Mouse (Mus musculus): ENCODE measurements around the gene Dock7.
"Not testable (repeated sequence)": the region's sequence is repeated elsewhere in the genome, so short reads cannot be mapped to it uniquely, and the experiment has no call there.

Gene Dock7

DNA sequence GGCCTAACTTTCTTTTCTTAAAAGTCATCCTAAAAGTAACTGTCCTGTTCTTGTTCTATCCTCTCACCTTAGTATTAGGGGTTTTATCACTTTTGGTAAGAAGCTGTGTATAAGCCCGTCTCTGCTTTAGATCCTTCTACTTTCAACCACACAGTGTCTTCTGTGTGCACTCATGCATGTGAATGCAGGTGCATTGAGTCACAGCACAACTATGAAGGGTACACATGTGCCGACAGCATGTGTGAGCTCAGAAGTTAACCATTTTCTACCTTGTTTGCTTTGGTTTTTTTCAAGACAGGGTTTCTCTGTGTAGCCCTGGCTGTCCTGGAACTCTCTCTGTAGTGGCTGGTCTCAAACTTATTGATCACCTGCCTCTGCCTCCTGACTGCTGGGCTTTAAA is 114.4 kb downstream of the Dock7 start:
- no peak for DNase-seq (ENCODE audit: low spot score)

DNA sequence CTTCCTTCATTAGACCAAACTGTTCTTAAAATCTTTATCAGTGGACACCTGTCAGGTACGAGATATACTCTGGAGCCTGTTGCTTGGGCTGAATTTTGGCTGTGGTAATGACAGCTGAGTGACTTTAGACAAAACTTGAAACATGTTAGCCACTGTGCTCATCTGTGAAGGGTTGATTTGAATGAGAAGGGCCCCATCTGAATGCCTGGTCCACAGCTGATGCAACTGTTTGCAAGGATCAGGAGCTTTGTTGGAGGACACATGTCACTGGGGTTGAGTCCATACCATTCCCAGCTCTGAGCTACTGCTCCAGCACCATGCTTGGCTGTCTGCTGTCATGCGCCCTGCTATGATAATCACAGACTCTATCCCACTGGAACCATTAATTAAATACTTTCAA is 115.1 kb downstream of the Dock7 start:
- no peak for DNase-seq (ENCODE audit: low spot score)

DNA sequence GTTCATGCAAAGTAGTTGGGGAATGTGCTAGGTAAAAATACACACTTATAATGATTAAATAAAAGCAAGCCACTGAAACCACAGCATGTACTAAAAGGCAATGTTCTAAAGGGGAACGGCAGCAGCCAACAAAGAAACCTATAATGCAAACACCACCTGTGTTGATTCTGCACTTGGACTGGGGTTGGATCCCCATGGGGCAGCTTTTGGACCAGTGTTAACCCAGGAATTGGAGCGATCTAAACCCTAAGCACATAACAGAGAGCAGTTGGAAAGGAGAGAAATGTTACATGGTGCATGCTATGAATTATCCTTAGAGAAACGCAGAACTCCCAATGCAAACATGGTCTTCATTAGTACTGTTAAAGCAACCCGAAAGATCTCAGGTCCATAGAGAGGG is 127.2 kb downstream of the Dock7 start:
- no peak for DNase-seq (ENCODE audit: low spot score)

DNA sequence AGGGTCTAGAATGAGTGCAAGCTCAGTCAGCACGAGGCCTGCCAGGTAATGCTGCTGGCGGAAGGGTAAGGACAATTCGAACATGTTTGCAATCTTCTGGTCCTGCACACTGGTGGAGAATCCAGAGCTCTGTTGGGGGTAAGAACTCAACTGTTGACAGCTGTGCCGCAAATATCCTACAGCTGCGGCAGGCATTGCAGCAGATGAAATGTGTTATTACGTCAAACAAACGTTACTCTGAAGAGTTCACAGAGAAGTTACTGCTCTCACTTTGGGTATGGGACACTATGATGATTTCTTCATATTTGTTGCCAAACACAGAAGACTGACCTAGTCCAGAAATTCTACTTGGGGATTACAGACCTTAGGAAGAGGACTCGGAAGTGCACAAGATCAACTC is 136.0 kb downstream of the Dock7 start:
- DNase-seq (ENCODE audit: low spot score), result no peak

DNA sequence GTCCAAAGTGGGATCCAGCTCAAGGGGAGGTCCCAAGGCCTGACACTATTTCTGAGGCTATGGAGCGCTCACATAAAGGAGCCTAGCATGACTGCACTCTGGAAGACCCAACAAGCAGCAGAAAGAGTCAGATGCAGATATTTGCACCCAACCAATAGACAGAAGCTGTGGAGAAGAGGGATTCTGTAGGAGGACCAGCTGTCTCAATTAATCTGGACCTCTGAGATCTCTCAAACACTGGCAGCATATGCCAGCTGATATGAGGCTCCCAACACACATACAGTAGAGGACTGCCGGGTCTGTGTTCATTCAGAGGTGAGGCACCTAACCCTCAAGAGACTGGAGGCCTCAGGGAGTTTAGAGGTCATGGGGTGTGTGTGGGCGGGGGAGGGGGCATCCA is 140.7 kb downstream of the Dock7 start:
- DNase-seq (ENCODE audit: low spot score), result not testable (repeated sequence)

DNA sequence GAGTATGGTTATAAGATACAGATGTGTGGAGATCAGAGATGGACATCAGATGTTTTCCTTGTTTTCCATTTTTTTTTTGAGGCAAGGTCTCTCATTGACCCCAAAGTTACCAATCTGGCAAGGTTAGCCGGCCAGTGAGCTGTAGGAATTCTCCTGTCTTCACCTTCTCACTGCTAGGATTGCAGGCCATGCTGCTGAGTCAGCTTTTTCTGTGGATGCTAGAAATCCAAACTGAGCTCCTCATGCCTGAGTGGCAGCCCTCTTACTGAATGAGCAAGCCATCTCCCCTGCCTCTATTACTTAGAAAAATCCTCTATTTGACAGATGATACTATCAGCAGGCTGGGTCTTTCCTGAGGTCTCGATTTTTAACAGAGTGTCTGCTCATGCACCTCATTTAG is 142.0 kb downstream of the Dock7 start:
- no peak for DNase-seq (ENCODE audit: low spot score)

DNA sequence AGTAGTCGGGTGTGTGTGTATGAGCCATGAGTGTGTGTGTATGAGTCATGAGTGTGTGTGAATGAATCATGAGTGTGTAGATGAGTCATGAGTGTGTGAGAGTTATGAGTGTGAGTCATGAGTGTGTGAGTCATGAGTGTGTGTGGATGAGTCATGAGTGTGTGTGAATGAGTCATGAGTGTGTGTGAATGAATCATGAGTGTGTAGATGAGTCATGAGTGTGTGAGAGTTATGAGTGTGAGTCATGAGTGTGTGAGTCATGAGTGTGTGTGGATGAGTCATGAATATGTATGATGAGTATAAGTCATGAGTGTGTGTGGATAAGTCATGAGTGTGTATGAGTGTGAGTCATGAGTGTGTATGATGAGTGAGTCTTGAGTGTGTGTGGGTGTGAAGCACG is 142.4 kb downstream of the Dock7 start:
- not testable (repeated sequence) for DNase-seq (ENCODE audit: low spot score)

DNA sequence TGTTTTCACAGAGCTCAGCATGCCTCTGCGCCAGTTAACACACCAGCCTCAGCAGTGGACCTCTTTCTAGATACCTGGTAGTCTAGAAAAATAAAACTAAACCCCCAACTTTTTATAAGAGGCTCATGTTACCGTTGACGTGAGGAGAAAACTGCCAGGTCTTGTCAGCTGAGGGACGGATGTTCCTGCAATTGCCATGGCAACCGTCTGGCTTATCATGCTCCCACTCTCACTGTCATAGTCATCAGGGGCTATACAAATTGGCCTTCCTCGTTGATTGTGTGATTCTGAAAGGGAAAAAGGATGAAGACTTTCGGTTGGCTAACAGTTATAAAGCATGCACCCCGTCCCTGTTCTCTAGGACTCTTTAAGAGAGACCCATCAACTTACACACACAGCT is 145.0 kb downstream of the Dock7 start:
- DNase-seq (ENCODE audit: low spot score), result no peak

DNA sequence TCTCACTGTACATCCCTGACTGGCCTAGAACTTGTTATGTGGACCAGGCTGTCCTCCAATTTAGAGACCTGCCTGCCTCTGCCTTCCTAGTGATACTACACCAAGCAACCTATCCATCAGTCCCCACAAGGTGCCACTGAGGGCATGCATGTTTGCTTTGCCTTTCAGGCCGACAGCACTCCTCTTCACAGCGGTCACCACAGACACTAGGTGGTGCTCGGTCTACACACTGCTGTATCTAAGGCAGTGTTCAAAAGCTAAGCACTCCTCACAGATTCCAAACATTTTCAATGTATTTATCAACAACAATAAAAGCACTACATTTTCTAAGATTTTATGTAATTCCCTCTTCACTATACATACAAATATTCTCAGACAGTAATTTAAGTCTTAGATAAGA is 150.8 kb downstream of the Dock7 start:
- no peak for DNase-seq (ENCODE audit: low spot score)

DNA sequence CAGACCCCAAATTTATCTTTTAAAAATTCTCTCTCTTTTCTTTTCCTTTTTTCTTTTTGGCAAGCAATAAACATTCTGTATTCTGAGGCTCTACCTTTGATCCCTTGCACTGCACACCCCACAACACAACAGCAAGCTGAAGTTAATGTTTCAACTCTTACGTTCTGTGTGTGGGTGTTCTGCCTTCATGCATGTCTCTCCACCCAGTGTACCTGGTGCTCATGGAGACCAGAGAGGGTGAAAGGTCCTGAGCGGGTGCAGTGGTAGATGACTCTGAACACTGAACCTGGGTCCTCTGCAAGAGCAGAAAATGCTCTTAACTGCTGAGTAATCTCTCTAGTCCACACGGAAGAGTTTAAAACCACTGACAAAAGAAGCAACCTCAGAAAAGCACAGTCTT is 160.5 kb downstream of the Dock7 start:
- no peak for DNase-seq (ENCODE audit: low spot score)

DNA sequence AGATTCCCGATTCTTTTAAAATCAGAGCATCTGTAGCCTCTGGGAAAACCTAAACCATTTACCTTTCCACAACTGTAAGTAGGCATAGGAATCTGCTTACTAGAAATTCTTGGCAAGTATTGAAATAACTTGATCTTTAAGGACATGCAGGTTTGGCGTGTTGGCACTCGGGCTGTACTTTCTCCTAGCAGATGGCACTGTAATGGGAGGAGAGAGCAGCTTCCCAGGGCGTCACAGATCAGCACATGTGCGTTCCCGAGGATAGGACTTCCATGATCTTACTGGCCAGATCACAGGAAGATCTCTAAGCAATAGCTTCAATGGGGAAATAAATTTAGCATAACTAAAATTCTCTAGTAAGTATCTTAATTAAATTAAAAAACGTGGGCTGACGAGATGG is 164.7 kb downstream of the Dock7 start:
- no peak for DNase-seq (ENCODE audit: low spot score)

DNA sequence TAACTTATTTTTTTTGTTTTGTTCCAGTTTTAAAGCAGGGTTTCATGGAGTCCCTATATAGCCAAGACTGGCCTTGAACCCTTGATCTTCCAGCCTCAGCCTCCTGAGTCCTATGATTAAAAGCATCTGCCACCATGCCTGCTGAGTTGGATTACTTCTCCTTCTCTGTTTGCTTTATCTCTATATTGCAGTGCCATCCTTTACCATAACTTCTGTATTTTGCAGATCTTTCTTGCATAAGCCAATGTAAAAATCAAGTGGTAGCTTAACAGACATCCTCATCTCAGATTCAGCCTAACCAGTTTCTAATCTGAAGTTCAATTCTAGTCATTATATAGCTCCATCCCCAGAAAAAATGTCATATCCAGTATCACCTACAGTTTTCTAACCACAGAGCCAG is 170.2 kb downstream of the Dock7 start:
- DNase-seq (ENCODE audit: low spot score), result no peak

DNA sequence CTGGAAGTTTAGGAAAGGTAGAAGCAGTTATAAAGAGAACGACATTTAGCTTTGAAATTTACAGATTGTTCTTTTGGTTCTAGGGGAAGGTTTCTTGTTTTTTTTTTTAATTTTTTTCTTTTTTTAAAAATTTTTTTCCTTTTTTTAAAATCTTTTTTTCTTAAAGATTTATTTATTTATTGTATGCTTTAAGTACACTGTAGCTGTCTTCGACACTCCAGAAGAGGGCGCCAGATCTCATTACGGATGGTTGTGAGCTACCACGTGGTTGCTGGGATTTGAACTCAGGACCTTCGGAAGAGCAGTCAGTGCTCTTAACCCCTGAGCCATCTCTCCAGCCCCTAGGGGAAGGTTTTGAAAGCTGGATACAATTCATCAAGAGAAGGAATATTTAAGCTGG is 182.5 kb downstream of the Dock7 start:
- DNase-seq (ENCODE audit: low spot score), result not testable (repeated sequence)

DNA sequence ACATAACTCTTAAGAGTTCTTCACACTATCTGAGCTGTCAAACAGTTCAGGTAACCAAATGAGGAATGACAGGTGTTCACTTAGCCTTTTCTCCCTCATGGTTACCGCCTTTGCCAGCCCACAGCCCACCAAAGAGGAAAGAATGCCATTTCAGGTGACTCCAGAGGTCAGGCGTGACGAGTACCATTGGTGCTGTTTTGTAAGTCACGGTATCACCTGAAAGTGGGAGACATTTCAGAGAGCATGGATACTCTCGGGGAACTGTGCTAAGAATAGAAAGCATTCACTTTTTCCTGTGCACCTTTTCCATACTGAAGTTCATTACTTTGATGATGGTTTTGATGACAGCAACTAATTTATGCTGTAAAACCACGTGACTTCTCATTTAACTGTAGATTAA is 184.7 kb downstream of the Dock7 start:
- DNase-seq (ENCODE audit: low spot score), result no peak

DNA sequence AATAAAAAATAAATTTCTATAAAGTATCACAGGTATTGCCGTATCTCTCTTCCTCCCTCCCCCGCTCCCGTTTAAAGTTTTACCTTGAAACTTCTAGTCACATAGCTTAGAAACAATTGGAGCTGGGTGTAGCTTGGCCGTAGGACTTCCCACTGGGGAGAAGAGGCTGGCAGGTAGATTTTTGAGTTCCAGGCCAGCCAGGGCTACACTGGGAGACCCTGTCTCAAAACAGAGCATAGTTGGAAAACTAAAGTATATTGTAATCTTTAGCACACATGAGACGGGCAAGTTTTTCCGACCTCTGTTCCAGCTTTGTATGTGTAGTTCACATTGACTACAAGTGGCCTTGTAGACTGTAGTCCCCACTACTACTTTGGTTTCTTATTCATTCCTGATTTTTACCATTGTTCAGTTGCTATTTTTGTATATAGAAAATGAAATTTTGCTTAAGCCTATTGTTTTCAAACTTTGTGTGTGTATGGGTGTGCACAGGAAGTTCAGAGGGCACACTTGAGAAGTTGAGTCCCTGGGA is 195.4 kb downstream of the Dock7 start:
- DNase-seq (ENCODE audit: low spot score), result no peak

DNA sequence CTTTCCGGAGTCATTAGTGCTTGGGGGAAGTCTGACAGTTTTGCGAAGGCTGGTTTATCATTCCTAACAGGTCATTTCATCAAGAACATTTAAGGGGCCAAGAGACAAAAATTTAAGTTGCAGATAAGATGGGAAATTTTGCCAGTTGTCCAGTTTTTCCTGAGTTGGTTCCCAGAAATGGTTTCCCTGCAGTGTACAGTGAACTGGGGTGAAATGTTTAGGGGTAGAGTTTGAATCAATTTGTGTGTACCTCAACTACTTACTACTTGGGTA is 195.9 kb downstream of the Dock7 start:
- no peak for DNase-seq (ENCODE audit: low spot score)

DNA sequence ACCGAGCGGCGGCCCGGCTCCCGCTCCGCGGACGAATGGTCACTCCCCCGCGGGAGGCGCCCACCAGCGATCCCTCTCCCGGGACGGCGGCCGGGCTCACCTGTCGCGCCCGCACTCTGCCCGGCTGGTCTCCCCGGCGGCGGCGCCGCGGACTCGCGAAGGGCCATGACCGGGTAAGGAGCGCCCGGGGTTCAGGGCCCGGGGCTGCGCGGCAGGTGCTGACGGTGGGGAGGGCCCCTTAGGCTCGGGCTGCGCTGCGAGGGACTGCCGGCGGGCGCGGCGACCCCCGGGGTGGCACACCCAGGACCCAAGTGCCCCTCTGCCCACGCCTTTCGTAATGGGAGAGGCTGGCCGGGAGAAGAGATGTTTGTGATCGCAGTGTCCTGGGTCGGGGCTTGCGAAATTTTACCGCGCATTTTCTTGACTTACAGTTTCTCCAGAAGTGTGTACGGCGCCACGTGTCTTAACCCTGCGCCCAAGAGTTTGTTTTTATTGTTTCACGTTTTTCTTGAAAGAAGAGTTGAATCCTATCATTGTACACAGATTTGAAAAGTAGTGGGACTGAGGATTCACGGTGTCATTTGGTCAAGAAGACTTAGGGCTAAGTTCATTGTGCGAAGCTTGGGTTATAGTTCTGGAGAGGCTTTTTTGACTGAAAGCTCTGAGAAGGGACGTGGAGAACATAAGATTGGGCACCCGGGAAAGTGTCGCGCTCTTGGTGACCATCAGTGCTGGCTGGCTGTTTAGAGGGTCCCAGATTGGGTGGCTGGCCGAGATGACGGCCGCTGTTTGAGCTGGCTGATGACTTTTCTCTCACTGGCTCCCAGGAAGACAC is 196.4 kb downstream of the Dock7 start:
- peak; percentile 50 for DNase-seq (ENCODE audit: low spot score)

DNA sequence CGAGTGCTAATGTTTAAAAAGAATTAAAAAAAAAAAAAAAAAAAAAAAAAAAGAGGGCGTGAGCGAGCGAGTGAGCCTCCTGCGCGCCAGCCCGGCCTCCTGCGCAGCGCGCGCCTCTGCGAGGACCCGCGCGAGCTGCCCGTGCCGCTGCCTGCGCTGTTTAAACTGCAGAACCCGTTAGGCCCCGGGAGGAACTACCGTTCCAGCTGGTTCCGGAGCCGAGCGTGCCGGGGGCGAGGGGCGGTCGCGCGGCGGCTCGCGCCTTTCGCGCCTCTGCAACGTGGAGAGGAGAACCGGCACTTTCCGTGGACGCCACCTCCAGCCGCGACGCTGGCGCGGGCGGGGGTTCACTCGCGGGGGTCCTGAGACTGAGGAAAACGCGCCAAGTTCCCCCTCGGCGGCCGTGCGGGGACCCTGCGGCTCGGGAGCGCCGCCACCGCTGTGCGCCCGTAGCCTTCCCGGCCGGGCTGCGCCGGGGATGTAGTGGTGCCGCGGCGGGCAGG is 197.1 kb downstream of the Dock7 start, which contains the start of gene Usp1:
TSS of gene Usp1 (plus strand) at position 243 of the 503 bp plus-strand sequence.
- DNase-seq (ENCODE audit: low spot score), result peak; percentile 81

DNA sequence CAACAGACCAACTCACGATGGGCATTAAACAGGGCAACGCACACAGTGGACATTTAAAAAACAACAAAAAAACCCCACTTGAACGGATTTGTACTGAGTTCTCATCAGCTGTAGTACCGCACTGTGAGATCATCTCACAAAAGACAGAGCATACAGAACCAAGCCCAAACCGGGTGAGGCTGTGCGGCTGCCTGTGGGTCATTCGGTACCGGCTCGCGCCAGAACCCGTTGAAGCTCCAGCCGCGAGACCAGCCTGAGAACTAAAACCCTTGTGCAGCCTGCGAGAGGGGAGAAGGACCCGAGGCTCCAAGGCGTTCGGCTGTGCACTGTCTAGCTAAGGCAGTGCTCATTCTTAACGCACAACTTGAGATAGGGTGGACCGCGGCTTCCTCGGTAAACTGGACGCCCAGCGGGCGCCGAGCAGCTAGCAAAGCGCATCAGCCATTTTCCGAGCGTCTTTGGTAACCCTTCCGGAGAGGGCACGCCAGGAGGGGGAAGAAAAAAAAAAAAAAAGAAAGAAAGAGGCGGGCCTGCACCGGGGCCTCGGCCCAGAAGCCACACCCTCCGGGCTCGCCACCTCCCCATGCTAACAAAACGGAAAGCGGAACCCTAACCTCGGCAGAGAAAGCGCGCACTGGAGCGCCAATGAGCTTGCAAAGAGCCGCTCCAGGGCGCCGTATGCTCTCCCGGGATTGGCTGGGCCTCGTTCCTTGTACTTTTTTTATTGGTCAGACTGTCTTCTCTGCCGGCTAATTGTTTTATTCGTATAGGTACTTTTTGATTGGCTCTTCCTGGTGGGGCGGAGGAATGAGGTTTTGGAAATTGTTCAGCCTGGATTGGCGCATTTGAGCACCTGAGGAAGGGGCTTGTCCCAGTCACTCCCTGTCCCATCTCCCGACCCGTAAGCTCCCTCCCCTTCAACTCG is 197.8 kb downstream of the Dock7 start:
- DNase-seq (ENCODE audit: low spot score), result peak; percentile 99

DNA sequence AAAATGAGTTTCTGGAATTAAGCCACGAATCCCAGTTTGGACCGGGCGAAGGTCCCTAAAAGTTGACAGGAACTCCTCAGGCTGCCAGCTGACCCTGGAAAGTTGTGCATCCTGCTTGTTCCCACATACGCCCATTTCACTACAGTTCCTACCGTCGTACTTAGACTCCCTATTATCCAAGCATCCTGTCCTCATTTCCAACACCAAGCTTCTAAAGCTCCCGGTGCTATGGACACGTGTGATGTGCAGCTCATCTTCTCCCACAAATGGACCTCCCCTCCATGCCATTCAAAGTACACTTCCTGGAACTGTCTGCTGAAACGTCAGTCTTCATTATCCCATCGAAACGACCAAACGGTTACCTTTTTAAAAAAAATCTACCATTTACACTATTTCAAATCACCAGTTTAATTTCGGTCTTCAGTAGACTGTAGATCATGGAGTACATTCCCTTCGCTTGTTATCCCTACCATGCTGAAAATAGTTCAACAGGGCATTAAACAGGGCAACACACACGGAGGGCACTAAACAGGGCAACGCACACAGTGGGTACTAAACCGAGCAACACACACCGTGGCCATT is 198.6 kb downstream of the Dock7 start:
- DNase-seq (ENCODE audit: low spot score), result peak; percentile 56

DNA sequence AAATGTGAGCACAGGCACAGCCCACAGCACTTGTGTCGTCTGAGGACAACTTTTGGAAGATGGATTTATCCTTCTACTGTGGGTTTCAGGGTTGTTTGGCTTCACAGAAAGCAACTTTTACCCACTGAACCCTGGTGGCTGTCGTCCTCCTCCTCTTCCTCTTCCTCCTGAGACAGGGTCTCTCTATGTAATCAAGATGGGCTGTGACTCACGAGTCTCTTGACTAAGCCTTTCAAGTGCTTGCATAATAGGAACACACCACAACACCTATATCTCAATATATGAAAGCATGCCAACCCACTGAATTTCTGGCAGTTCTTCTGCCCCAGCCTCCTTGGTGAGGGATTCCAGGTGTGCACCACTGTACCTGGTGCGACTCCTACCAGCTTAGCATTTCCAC is 199.8 kb downstream of the Dock7 start:
- DNase-seq (ENCODE audit: low spot score), result no peak

DNA sequence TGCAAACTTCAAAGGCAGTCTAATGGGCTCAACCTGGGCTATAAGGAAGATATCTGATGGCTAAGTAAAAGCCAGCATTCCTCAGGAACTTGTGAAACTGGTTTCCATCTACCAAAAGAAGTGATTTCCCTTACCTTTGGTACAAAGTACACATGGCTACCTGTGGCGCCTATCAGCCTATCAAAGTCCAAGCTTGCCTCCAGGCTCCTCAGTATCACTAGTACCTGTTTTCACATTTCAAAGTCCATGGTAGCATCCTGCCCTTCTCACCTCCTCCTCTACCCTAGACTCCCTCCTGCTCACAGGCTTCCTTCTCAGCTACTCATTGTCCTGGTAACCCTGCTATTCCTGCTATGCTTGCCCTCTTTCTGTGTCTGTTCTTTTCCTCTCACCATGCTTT is 202.5 kb downstream of the Dock7 start:
- DNase-seq (ENCODE audit: low spot score), result no peak

DNA sequence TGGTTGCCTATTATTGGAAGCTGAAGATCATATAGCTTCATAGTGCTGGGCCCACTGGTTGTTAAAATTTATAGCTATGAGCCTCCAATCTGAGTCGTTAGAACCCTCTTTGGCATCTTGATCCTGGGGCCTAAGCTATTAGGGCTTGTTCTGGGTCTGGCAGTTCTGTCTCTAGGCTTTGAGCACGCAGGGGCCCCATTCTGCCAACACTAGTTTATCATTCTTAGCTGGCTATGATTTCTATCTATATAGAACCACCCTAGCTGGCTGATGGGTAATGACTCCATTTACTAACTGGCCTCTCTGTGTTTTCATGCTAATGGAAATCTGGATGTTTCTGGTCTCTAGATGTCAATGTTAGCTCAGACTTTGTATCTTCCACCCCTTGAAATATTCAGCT is 203.0 kb downstream of the Dock7 start:
- DNase-seq (ENCODE audit: low spot score), result no peak

Measured in embryo, embryonic 10.5 days (tissue).